Mouse (Mus musculus): ENCODE results near the gene Tex50. TPM values are rescaled to one million over a fixed set of nuclear protein-coding genes. Genes with fewer than 3 reads are reported as not detected.
"Not testable (repeated sequence)": the region's sequence is repeated elsewhere in the genome, so short reads cannot be mapped to it uniquely, and the experiment has no call there.

The Tex50 gene
- polyA plus RNA-seq, 1 experiment from 2014 or later, result 0.30 TPM

GRCm38 (mm10) chr1:161156546-161156945, 2.6 kb downstream of the Tex50 start:
- Histone ChIP-seq H3K4me1 (replicated peaks) (no peaks in the 10 kb centered on the region), H3K27ac (no peak overlapping the region), H3K9ac (no peak overlapping the region), H3K4me3 (no peak overlapping the region), H3K36me3 (no peaks in the 10 kb centered on the region), H3K27me3 (no peaks in the 10 kb centered on the region), H3K4me2 (no peak overlapping the region), H3K9me3 (replicated peaks) (no peaks in the 10 kb centered on the region)
- ATAC-seq (replicated peaks; ENCODE audit: insufficient number of reproducible peaks, insufficient read depth, low FRiP score, low read depth), result no peak
- 77% methylated on average over 10 of the region's 10 CpGs for WGBS

GRCm38 (mm10) chr1:161151098-161151497, 8.0 kb downstream of the Tex50 start:
- H3K9me3 ChIP-seq (replicated peaks), result no peaks in the 10 kb centered on the region
- WGBS, result 76% methylated on average over 6 of the region's 6 CpGs
- H3K4me3 ChIP-seq, result no peak overlapping the region
- no peak for ATAC-seq (replicated peaks; ENCODE audit: insufficient number of reproducible peaks, insufficient read depth, low FRiP score, low read depth)
- H3K36me3 ChIP-seq, result no peaks in the 10 kb centered on the region
- no peak overlapping the region for H3K4me2 ChIP-seq
- no peaks in the 10 kb centered on the region for H3K4me1 ChIP-seq (replicated peaks)
- no peak overlapping the region for H3K9ac ChIP-seq
- H3K27me3 ChIP-seq, result no peaks in the 10 kb centered on the region
- no peak overlapping the region for H3K27ac ChIP-seq

DNA sequence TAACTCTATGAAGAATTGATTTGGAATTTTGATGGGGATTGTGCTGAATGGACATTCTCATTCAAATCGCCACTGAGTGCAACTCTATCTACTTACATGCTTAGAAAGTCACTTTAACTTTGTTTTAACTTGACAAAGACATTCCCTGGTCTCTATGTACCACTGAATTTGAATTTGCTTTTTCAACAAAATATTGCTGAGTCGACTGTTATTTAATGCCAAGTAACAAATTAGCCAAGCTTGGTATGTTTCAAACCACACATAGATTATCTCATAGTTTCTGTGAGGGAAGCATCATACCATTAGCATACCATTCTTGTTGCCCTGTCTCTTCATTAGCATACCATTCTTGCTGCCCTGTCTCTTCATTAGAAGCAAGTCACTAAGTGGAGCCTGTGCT, 11.2 kb downstream of the Tex50 start:
- Histone ChIP-seq H3K9me3 (replicated peaks) (no peaks in the 10 kb centered on the region), H3K4me1 (replicated peaks) (0 out of 2 replicates have a peak, but pooled peaks cover 3% of the 10 kb centered on the region), H3K36me3 (no peaks in the 10 kb centered on the region), H3K9ac (no peak overlapping the region), H3K27me3 (no peaks in the 10 kb centered on the region), H3K4me2 (no peak overlapping the region), H3K27ac (no peak overlapping the region), H3K4me3 (no peak overlapping the region)
- WGBS, result 61% methylated on average over 2 of the region's 2 CpGs
- ATAC-seq (replicated peaks; ENCODE audit: insufficient number of reproducible peaks, insufficient read depth, low FRiP score, low read depth), result no peak

DNA sequence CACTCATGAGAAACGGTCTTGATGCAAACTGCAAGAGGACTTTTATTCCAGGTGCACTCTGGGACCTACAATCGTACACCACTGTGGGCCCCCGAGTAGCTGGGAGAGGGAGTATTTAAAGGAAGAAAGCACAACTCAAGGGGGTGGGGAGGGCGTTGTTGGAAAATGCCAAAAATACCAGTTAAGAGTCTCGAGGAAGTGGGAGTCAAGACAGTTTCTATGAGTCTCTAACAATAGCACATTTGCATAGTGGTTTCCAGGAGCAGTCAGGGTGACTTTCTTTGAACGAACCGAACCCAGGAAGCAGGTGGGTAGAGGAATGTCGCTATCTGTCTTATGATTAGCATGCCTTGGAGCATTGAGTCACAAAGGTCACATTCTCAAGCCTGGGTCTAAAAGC, 13.5 kb downstream of the Tex50 start:
- 69% methylated on average over 8 of the region's 8 CpGs for WGBS

GRCm38 (mm10) chr1:161143216-161143615, 15.9 kb downstream of the Tex50 start:
- no peak for ATAC-seq (replicated peaks; ENCODE audit: insufficient number of reproducible peaks, insufficient read depth, low FRiP score, low read depth)
- Histone ChIP-seq H3K4me3 (peak overlapping the region; percentile 49; the same call in 1 of the 2 replicates), H3K9me3 (replicated peaks) (no peaks in the 10 kb centered on the region), H3K27ac (no peak overlapping the region), H3K27me3 (no peaks in the 10 kb centered on the region), H3K9ac (no peak overlapping the region), H3K36me3 (no peaks in the 10 kb centered on the region), H3K4me1 (replicated peaks) (peaks cover 11% of the 10 kb centered on the region; the same call in 1 of the 2 replicates), H3K4me2 (peak overlapping the region; percentile 81)
- WGBS, result 52% methylated on average over 7 of the region's 7 CpGs

More for the DNA sequence above, 13.5 kb downstream of the Tex50 start:
- H3K4me1 ChIP-seq (replicated peaks), result peaks cover 11% of the 10 kb centered on the region; the same call in 1 of the 2 replicates
- not testable (repeated sequence) for H3K27me3 ChIP-seq; H3K4me2 ChIP-seq; H3K27ac ChIP-seq; H3K9me3 ChIP-seq (replicated peaks); ATAC-seq (replicated peaks; ENCODE audit: insufficient number of reproducible peaks, insufficient read depth, low FRiP score, low read depth); H3K9ac ChIP-seq; H3K4me3 ChIP-seq; H3K36me3 ChIP-seq

- H3K27ac ChIP-seq, result no peak within 1 kb of the TSS
- 6% methylated on average over 33 of the region's 33 CpGs for WGBS
Measured at GRCm38 (mm10) chr1:161142531-161143159, 16.5 kb downstream of the Tex50 start, which contains the start of gene Ankrd45. Gene Ankrd45, plus strand, starts transcription at chr1:161142691.

GRCm38 (mm10) chr1:161140026-161140762, 18.9 kb downstream of the Tex50 start:
- Histone ChIP-seq H3K36me3 (no peaks in the 10 kb centered on the region), H3K4me3 (no peak overlapping the region), H3K9ac (no peak overlapping the region), H3K4me1 (replicated peaks) (peaks cover 11% of the 10 kb centered on the region; the same call in 1 of the 2 replicates), H3K27ac (no peak overlapping the region), H3K9me3 (replicated peaks) (no peaks in the 10 kb centered on the region), H3K4me2 (no peak overlapping the region), H3K27me3 (no peaks in the 10 kb centered on the region)
- ATAC-seq (replicated peaks; ENCODE audit: insufficient number of reproducible peaks, insufficient read depth, low FRiP score, low read depth), result no peak
- WGBS, result 73% methylated on average over 9 of the region's 9 CpGs

More at GRCm38 (mm10) chr1:161142531-161143159, 16.5 kb downstream of the Tex50 start, which contains the start of gene Ankrd45:
- Histone ChIP-seq H3K4me3 (peak within 1 kb of the TSS; percentile 49), H3K9ac (peak within 1 kb of the TSS; percentile 44), H3K4me1 (replicated peaks) (peaks cover 11% of the 10 kb centered on the region; the same call in 1 of the 2 replicates), H3K36me3 (no peaks in the 10 kb centered on the region), H3K4me2 (peak within 1 kb of the TSS; percentile 81), H3K27me3 (no peaks in the 10 kb centered on the region), H3K9me3 (replicated peaks) (no peaks in the 10 kb centered on the region)
- peak; percentile 74; the same call in 1 of the 2 replicates for ATAC-seq (replicated peaks; ENCODE audit: insufficient number of reproducible peaks, insufficient read depth, low FRiP score, low read depth)

DNA sequence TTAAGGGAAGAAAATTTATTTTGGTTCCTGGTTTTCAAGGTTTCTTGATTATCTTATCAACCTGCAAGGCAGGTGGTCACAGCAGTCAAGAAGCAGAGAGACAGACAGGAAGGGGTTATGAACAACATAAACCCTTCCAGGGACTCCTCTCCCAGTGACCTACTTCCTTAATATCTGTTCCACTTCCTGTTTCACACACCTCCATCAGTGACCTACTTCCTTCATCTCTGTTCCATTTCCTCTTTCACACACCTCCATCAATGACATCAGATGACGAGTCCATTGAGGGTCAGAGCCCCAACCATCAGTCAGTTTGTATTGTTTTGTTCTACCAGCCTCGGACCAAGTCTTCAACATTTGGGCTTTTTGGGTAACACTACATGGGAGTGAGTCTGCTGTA, 19.6 kb downstream of the Tex50 start:
- 65% methylated on average over 2 of the region's 2 CpGs for WGBS
- no peak overlapping the region for H3K27ac ChIP-seq
- ATAC-seq (replicated peaks; ENCODE audit: insufficient number of reproducible peaks, insufficient read depth, low FRiP score, low read depth), result no peak
- H3K4me2 ChIP-seq, result no peak overlapping the region
- no peak overlapping the region for H3K9ac ChIP-seq
- H3K27me3 ChIP-seq, result no peaks in the 10 kb centered on the region
- H3K4me3 ChIP-seq, result no peak overlapping the region
- peaks cover 11% of the 10 kb centered on the region; the same call in 1 of the 2 replicates for H3K4me1 ChIP-seq (replicated peaks)
- H3K36me3 ChIP-seq, result no peaks in the 10 kb centered on the region
- no peaks in the 10 kb centered on the region for H3K9me3 ChIP-seq (replicated peaks)

DNA sequence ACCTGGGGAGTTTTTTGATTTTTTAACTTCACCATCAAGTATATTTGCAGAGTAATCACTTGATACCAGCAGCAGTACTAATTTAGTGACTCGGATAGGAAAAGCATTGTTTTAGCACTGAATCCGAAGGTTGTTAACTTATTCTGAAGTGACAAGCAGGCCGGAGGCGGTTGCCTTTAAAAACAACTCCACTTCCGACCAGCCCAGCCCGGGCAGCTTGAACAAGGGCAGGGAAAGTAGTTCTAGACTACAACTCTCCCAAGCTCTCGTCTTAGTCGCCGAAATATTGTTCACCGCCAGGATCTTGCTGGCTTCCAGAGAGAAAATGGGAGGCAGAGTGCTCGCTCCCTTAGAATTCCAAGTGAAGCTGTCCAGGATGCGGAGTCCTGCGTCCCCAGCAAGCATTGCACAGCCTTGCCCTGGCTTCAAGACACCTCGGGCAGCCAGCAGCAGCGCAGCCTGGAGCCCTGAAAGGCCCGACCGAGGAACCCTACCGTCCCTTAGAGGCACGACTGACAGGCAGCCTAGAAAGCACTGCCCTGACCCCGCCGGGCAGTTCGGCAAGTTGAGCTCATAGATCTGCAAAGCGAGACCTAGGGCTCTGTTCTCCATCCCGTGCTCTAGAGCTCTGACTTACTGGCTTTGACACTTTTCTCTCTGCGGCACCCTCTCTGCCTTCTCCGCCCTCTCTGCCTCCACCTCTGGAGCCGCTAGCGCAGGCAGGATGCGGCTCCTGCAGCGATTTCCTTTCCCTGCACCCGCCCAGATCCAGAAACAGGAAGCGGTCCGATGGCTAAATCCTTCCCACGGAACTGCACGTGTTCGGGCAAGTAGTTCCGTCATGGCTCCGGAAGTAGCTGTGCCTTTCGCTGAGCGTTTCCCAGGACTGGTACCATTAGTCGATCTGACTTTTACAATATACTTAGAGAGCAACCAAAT, 28.1 kb downstream of the Tex50 start, which contains the start of gene Klhl20:
TSS of gene Klhl20 (minus strand) at position 786 of the 939 bp plus-strand sequence.
- 1% methylated on average over 41 of the region's 41 CpGs for WGBS

GRCm38 (mm10) chr1:161126461-161126860, 32.7 kb downstream of the Tex50 start:
- H3K27me3 ChIP-seq, result no peaks in the 10 kb centered on the region
- ATAC-seq (replicated peaks; ENCODE audit: insufficient number of reproducible peaks, insufficient read depth, low FRiP score, low read depth), result no peak
- no peak overlapping the region for H3K9ac ChIP-seq
- H3K9me3 ChIP-seq (replicated peaks), result no peaks in the 10 kb centered on the region
- no peak overlapping the region for H3K27ac ChIP-seq
- no peak overlapping the region for H3K4me3 ChIP-seq
- WGBS, result 72% methylated on average over 1 of the region's 1 CpGs
- H3K4me1 ChIP-seq (replicated peaks), result peaks cover 10% of the 10 kb centered on the region
- H3K4me2 ChIP-seq, result no peak overlapping the region
- no peaks in the 10 kb centered on the region for H3K36me3 ChIP-seq

More for the DNA sequence above, 28.1 kb downstream of the Tex50 start, which contains the start of gene Klhl20:
- no peaks in the 10 kb centered on the region for H3K9me3 ChIP-seq (replicated peaks)
- peak within 1 kb of the TSS; percentile 71 for H3K9ac ChIP-seq
- peak; percentile 91 for ATAC-seq (replicated peaks; ENCODE audit: insufficient number of reproducible peaks, insufficient read depth, low FRiP score, low read depth)
- H3K27me3 ChIP-seq, result peaks cover 5% of the 10 kb centered on the region; the same call in 1 of the 2 replicates
- peak within 1 kb of the TSS; percentile 75 for H3K4me3 ChIP-seq
- H3K36me3 ChIP-seq, result no peaks in the 10 kb centered on the region
- H3K27ac ChIP-seq, result peak within 1 kb of the TSS; percentile 89
- peak within 1 kb of the TSS; percentile 71 for H3K4me2 ChIP-seq
- H3K4me1 ChIP-seq (replicated peaks), result peaks cover 10% of the 10 kb centered on the region

Measured in heart, embryonic 15.5 days (tissue).